Mouse (Mus musculus): ENCODE data around the gene Rhbdd1.

DNA sequence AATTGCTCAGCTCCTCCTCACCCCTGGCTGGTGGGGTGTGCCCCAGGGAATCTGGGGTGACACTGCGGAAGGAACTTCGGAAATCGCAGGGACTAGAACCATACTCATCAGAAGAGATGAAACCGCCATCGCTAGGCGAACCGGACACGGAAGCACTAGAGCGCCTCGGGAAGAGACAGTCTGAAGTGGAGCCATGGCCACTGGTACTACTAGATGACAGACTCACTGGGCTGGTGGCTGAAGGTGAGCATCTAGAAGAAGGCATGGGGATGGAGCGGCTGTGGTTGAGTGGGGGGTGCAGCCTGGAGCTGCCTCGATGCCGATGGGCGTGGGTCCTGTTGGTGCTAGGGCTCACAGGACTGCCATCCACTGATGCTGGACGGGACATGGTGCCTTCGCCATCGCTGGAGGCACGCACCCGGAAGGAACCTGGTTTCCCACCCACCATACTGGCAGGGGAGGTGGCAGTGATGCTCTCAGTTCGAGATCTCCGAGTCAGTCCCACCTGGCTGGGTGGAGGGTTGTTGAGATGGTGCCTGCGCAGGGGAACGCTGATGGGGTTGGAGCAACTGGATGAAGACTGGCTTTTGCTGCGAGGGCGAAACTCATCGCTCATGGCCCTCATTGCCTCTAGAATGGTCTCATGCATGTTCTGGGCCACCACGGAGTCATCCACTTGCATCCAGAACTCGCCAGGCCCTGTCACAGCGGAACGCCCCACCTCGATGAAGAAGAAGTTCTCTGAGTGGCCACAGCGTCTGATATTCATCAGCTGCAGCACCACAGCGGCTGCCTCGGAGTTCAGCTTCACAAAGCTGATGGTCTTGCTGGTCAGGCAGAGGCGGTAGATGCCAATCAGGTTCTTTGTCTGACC is 26.9 kb upstream of the Rhbdd1 start:
- TF ChIP-seq CTCF (IDR thresholded peaks at IDR 0.05; ENCODE audit: insufficient read depth, low read depth, low read length), result no peak
- no peak for TF ChIP-seq POLR2A (IDR thresholded peaks at IDR 0.05; ENCODE audit: insufficient read depth, low read depth, low read length)
